Comparison of ENCODE assay signal across 12 mouse cellular contexts in genomic region chr13:45491991-45492732, GRCm38 (mm10). TPM values are rescaled to one million over a fixed set of nuclear protein-coding genes. Genes with fewer than 3 reads are reported as not detected.
DNase-seq lines count a peak whose midpoint lies in the region; ATAC-seq and TF ChIP-seq lines count a peak whose summit lies in the region.
"Had no signal": no experiment of that assay in that cellular context is flagged by ENCODE, and none has a peak within 500 bp of the region (broad histone marks: within the 10 kb centered on the region; RNA-seq: fewer than 3 reads in every experiment).

No protein-coding gene starts in this region.

- no peaks in the 10 kb centered on the region for H3K4me1 ChIP-seq in hindbrain, postnatal 0 days (ENCODE audit: insufficient read depth, low read length)
- peaks cover 4% of the 10 kb centered on the region; the same call in 1 of the 2 replicates for H3K4me1 ChIP-seq in hindbrain, embryonic 13.5 days (replicated peaks)
- peaks cover 25% of the 10 kb centered on the region for H3K4me1 ChIP-seq in G1E (ENCODE audit: insufficient read depth, low read depth, low read length)
- H3K4me1 ChIP-seq in liver, embryonic 14.5 days (replicated peaks; ENCODE audit: control insufficient read depth in 2 of 2, insufficient read depth in 2 of 2, low read length in 1 of 2) = peaks cover 5 to 15% of the 10 kb centered on the region in 2 experiments; a peak in 3 of 4 replicates
- H3K4me1 ChIP-seq: neural tube, embryonic 12.5 days had no signal

- no peak for TF ChIP-seq EP300 in liver, embryonic 14.5 days (IDR thresholded peaks at IDR 0.05; ENCODE audit: low read depth)

- no peak for DNase-seq in hindbrain, postnatal 0 days (ENCODE audit: low spot score)
- peak; percentile 17 to 28 for DNase-seq in B cell, adult 2 months
- no peak for DNase-seq in G1E (ENCODE audit: low spot score)
- no peak for DNase-seq in liver, embryonic 14.5 days (ENCODE audit: low read depth in 3 of 3, low spot score in 3 of 3)
- no peak for DNase-seq in frontal cortex, adult 2 months (ENCODE audit: extremely low spot score in 1 of 2, low spot score in 1 of 2)
- no peak for DNase-seq in lung, postnatal 4 days
- DNase-seq: adrenal gland, postnatal 25 days; lung, adult 2 months; midbrain, embryonic 14.5 days; thymus, postnatal 14 days had no signal

- no peak for ATAC-seq in hindbrain, postnatal 0 days
- no peak for ATAC-seq in hindbrain, embryonic 13.5 days (ENCODE audit: low FRiP score)
- ATAC-seq in G1E (ENCODE audit: extremely low read depth, insufficient number of reproducible peaks, low FRiP score, poor library complexity, severe bottlenecking) = peak; percentile 40
- ATAC-seq in liver, embryonic 14.5 days (ENCODE audit: insufficient read depth) = peak; percentile 68

- TF ChIP-seq CTCF in hindbrain, postnatal 0 days (IDR thresholded peaks at IDR 0.05; ENCODE audit: low read depth) = peak; percentile 21; the same call in 1 of the 2 replicates
- TF ChIP-seq CTCF in G1E (IDR thresholded peaks at IDR 0.05; ENCODE audit: low read depth, low read length) = 0 out of 2 replicates have a peak, but pooled peaks have one; percentile 5
- TF ChIP-seq CTCF in liver, embryonic 14.5 days (IDR thresholded peaks at IDR 0.05; ENCODE audit: low read depth) = peak; percentile 74

- no peak overlapping the region for H3K27ac ChIP-seq in hindbrain, postnatal 0 days
- no peak overlapping the region for H3K27ac ChIP-seq in hindbrain, embryonic 13.5 days
- H3K27ac ChIP-seq in liver, embryonic 14.5 days = no peak overlapping the region
- H3K27ac ChIP-seq: neural tube, embryonic 12.5 days had no signal

- no peaks in the 10 kb centered on the region for H3K36me3 ChIP-seq in hindbrain, postnatal 0 days (ENCODE audit: insufficient read depth, low read length)
- no peaks in the 10 kb centered on the region for H3K36me3 ChIP-seq in hindbrain, embryonic 13.5 days
- H3K36me3 ChIP-seq in G1E (replicated peaks) = no peaks in the 10 kb centered on the region
- H3K36me3 ChIP-seq in liver, embryonic 14.5 days (replicated peaks; ENCODE audit: control insufficient read depth, insufficient read depth, low read depth) = no peaks in the 10 kb centered on the region
- H3K36me3 ChIP-seq: neural tube, embryonic 12.5 days had no signal

- no peak overlapping the region for H3K4me3 ChIP-seq in hindbrain, postnatal 0 days (ENCODE audit: low read length)
- no peak overlapping the region for H3K4me3 ChIP-seq in hindbrain, embryonic 13.5 days
- no peak overlapping the region; the same call in 1 of the 2 replicates for H3K4me3 ChIP-seq in G1E (ENCODE audit: low read depth, low read length)
- H3K4me3 ChIP-seq in liver, embryonic 14.5 days (ENCODE audit: insufficient read depth in 1 of 2, low read depth in 2 of 2, low read length in 2 of 2) = no peak overlapping the region
- H3K4me3 ChIP-seq: neural tube, embryonic 12.5 days had no signal

- H3K27me3 ChIP-seq in hindbrain, postnatal 0 days (ENCODE audit: insufficient read depth, low read length) = no peaks in the 10 kb centered on the region
- no peaks in the 10 kb centered on the region for H3K27me3 ChIP-seq in hindbrain, embryonic 13.5 days
- H3K27me3 ChIP-seq in G1E (ENCODE audit: insufficient read depth, low read length) = no peaks in the 10 kb centered on the region
- no peaks in the 10 kb centered on the region for H3K27me3 ChIP-seq in liver, embryonic 14.5 days (ENCODE audit: control insufficient read depth, insufficient read depth, low read length)
- H3K27me3 ChIP-seq: neural tube, embryonic 12.5 days had no signal

- H3K9ac ChIP-seq in hindbrain, postnatal 0 days (replicated peaks; ENCODE audit: low read length) = no peak overlapping the region
- no peak overlapping the region for H3K9ac ChIP-seq in hindbrain, embryonic 13.5 days
- no peak overlapping the region for H3K9ac ChIP-seq in liver, embryonic 14.5 days (replicated peaks)
- H3K9ac ChIP-seq: neural tube, embryonic 12.5 days had no signal

- no peak overlapping the region for H3K4me2 ChIP-seq in hindbrain, postnatal 0 days (ENCODE audit: low read depth, low read length)
- no peak overlapping the region for H3K4me2 ChIP-seq in hindbrain, embryonic 13.5 days
- no peak overlapping the region for H3K4me2 ChIP-seq in liver, embryonic 14.5 days (ENCODE audit: low read depth)
- H3K4me2 ChIP-seq: neural tube, embryonic 12.5 days had no signal

- WGBS in hindbrain, postnatal 0 days = 88% methylated on average over 8 of the region's 8 CpGs
- 89% methylated on average over 8 of the region's 8 CpGs for WGBS in hindbrain, embryonic 13.5 days
- 64% methylated on average over 8 of the region's 8 CpGs for WGBS in liver, embryonic 14.5 days (ENCODE audit: insufficient replicate concordance)

- H3K9me3 ChIP-seq in hindbrain, postnatal 0 days (ENCODE audit: low read length) = no peaks in the 10 kb centered on the region
- no peaks in the 10 kb centered on the region for H3K9me3 ChIP-seq in hindbrain, embryonic 13.5 days
- no peaks in the 10 kb centered on the region for H3K9me3 ChIP-seq in G1E (replicated peaks)
- H3K9me3 ChIP-seq in liver, embryonic 14.5 days (ENCODE audit: control insufficient read depth, low read length) = no peaks in the 10 kb centered on the region
- H3K9me3 ChIP-seq: neural tube, embryonic 12.5 days had no signal

RNA-seq across cellular contexts. Expression of gene Gmpr, which starts 15.1 kb away (rescaled TPM):
- total RNA-seq in hindbrain, postnatal 0 days (2014; rRNA removed) = 21.7 and 27.9 TPM in 2 replicates
- 41.5 and 43.3 TPM in 2 replicates for polyA plus RNA-seq in hindbrain, postnatal 0 days (2015; fragmentation: Nextera tagmentation; extraction: Ambion mirVana)
- polyA plus RNA-seq in hindbrain, embryonic 13.5 days (2015; fragmentation: Nextera tagmentation; extraction: Ambion mirVana) = 31.6 and 35.1 TPM in 2 replicates
- total RNA-seq in G1E (2014; fragmentation: Nextera tagmentation) = 82.4 and 85.9 TPM in 2 replicates
- 309 and 311 TPM in 2 replicates for total RNA-seq in G1E (2017)
- 372 and 448 TPM in 2 replicates for polyA plus RNA-seq in G1E (2012)
- polyA plus RNA-seq in liver, embryonic 14.5 days (2012; rRNA removed) = 116 and 155 TPM in 2 replicates
- polyA plus RNA-seq in liver, embryonic 14.5 days (2014; fragmentation: Nextera tagmentation; extraction: Ambion mirVana) = 295 and 311 TPM in 2 replicates
- polyA plus RNA-seq in frontal cortex, adult 2 months (2012; rRNA removed) = 63.8 and 66.3 TPM in 2 replicates

Comparison
In these comparisons a context has a peak if more than half of its experiments do, and no peak if none do; other contexts are left out.
1. ATAC-seq: peak in G1E (single experiment) and liver, embryonic 14.5 days (single experiment); none in hindbrain, postnatal 0 days (single experiment) and hindbrain, embryonic 13.5 days (single experiment).
2. DNase-seq: peak in B cell, adult 2 months (2 of 2); none in hindbrain, postnatal 0 days (single experiment), G1E (single experiment), liver, embryonic 14.5 days (0 of 3), frontal cortex, adult 2 months (0 of 2) and lung, postnatal 4 days (0 of 2).
3. CTCF ChIP-seq: peak in every context shown above with its lines; median percentile 74 in liver, embryonic 14.5 days; 21 in hindbrain, postnatal 0 days; 5 in G1E.